Comparison of ENCODE assay signal across 20 mouse cellular contexts in the genomic region with DNA sequence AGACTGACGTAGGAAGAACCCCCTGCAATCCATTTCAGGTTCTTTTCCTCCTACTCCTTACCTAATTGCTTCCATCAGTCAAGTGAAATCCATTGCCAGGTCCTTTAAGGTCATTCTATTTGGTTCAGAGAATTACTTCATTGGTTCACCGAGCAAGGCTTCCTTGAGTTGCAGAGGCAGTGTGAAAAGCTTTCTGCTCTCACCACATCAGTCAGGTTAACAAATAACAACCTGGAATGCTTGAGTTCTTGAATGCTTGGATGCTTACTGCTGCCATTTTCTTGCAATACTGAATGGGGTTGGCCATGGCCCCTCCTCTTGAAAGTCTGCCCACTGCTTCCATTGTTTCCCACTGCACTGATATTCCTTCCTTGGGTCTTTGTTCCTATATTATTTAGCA. TPM values are rescaled to one million over a fixed set of nuclear protein-coding genes. Genes with fewer than 3 reads are reported as not detected.
"Had no signal": no experiment of that assay in that cellular context is flagged by ENCODE, and none has a peak within 500 bp of the region (broad histone marks: within the 10 kb centered on the region; RNA-seq: fewer than 3 reads in every experiment).

No protein-coding gene starts in this region.

- H3K36me3 ChIP-seq: midbrain, embryonic 10.5 days; midbrain, embryonic 12.5 days; neural tube, embryonic 13.5 days; neural tube, embryonic 15.5 days had no signal

- H3K4me3 ChIP-seq: midbrain, embryonic 10.5 days; midbrain, embryonic 12.5 days; myocyte; neural tube, embryonic 13.5 days; neural tube, embryonic 15.5 days had no signal

- H3K27me3 ChIP-seq: midbrain, embryonic 12.5 days; neural tube, embryonic 13.5 days; neural tube, embryonic 15.5 days had no signal

- H3K4me2 ChIP-seq: lung, embryonic 14.5 days; midbrain, embryonic 12.5 days; neural tube, embryonic 13.5 days; neural tube, embryonic 15.5 days had no signal

- ATAC-seq: midbrain, embryonic 16.5 days had no signal

- DNase-seq: lung, embryonic 14.5 days; lung, postnatal 10 days; lung, postnatal 4 days; midbrain, embryonic 14.5 days; retina, postnatal 1 day; right cerebral cortex, adult 18-20 months; right cerebral cortex, postnatal 25 days; right cerebral cortex, postnatal 4 days; spleen, adult 18-20 months; thymus, adult 18-20 months; thymus, postnatal 14 days; thymus, postnatal 36 days had no signal

- H3K9ac ChIP-seq: lung, embryonic 14.5 days; midbrain, embryonic 12.5 days; neural tube, embryonic 13.5 days; neural tube, embryonic 15.5 days had no signal

- H3K4me1 ChIP-seq: midbrain, embryonic 10.5 days; midbrain, embryonic 12.5 days; neural tube, embryonic 13.5 days; neural tube, embryonic 15.5 days had no signal

- H3K27ac ChIP-seq: midbrain, embryonic 10.5 days; midbrain, embryonic 12.5 days; neural tube, embryonic 13.5 days; neural tube, embryonic 15.5 days had no signal

- H3K9me3 ChIP-seq: midbrain, embryonic 10.5 days; midbrain, embryonic 12.5 days; neural tube, embryonic 13.5 days; neural tube, embryonic 15.5 days had no signal

RNA-seq across cellular contexts. Expression of a gene that starts 28.8 kb away (rescaled TPM):
- total RNA-seq: megakaryocyte, adult 5-6 weeks; megakaryocyte-erythroid progenitor cell, adult 5-6 weeks had no signal
- polyA plus RNA-seq: midbrain, embryonic 10.5 days; myocyte had no signal
